Mouse (Mus musculus): ENCODE data around the gene Armc8.

DNA sequence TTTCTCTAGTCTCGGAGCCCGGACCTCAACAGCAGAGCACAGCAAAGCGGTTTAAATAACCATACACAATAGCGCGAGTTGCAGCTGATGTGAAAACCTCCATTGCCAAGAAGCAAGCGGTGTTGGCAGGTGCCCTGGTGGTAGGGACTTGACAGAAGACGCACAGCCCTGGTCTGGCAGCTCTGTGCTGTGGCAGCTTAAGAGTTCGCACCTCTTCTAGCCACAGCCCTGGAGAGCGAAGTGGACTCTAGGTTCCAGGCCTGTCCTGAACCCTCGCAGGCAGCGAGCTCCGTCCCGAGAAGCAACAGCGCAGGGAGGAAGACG is 714 bp downstream of the Armc8 start:
- TF ChIP-seq CTCF (IDR thresholded peaks at IDR 0.05; ENCODE audit: borderline replicate concordance, insufficient read depth, low read length) (no peak), POLR2A (IDR thresholded peaks at IDR 0.05; ENCODE audit: low read depth, low read length) (no peak)

Measured in embryonic fibroblast, embryonic 13.5 days (primary cell).